Mouse (Mus musculus) bone marrow, adult 2 months (tissue): ENCODE data around the gene Paics. TPM values are rescaled to one million over a fixed set of nuclear protein-coding genes. Genes with fewer than 3 reads are reported as not detected.
A peak's percentile ranks its signal among the peaks of the same experiment; 100 is the strongest.
"Not testable (repeated sequence)": the region's sequence is repeated elsewhere in the genome, so short reads cannot be mapped to it uniquely, and the experiment has no call there.

Experiments
- H3K27ac ChIP-seq: fragments of 200-500 bp; 2 replicates; pipeline ENCODE4 v1.5.1; 2012; ENCODE audit warnings: low read depth, mild to moderate bottlenecking, control low read depth, inconsistent platforms, low read length; ENCODE audit not compliant: control insufficient read depth, poor library complexity, insufficient read depth
- H3K4me1 ChIP-seq: fragments of 200-500 bp; 2 replicates; pipeline ENCODE4 v1.6.1; 2011; ENCODE audit warnings: low read length; ENCODE audit not compliant: control insufficient read depth, insufficient read depth
- H3K4me3 ChIP-seq: fragments of 200-500 bp; replicated peaks from 2 replicates; pipeline ENCODE3; 2011; ENCODE audit warnings: mild to moderate bottlenecking, low read depth, low read length, control low read depth; ENCODE audit not compliant: control insufficient read depth
- CTCF ChIP-seq: fragments of 200-500 bp; IDR thresholded peaks from 2 replicates; pipeline ENCODE4 v1.5.1; 2011; ENCODE audit warnings: low read length, control low read depth; ENCODE audit not compliant: control insufficient read depth, insufficient read depth
- POLR2A ChIP-seq: fragments of 200-500 bp; IDR thresholded peaks from 2 replicates; pipeline ENCODE4 v1.6.1; 2011; ENCODE audit warnings: low read depth, mild to moderate bottlenecking, control low read depth, low read length, borderline replicate concordance; ENCODE audit not compliant: control insufficient read depth
- WGBS: fragments of 180-500 bp; shearing (Covaris S2); methylation state at CpG from one replicate; pipeline ENCODE4 v1.1.7; 2018; 5-methylcytosine and 5-hydroxymethylcytosine counted together
- polyA plus RNA-seq: library from polyadenylated mRNA; stranded (reverse); fragments of >200 nt; gene quantifications from 2 replicates; pipeline ENCODE4 v1.2.4, GENCODE M21; 2011; ENCODE audit warnings: low replicate concordance; ENCODE audit not compliant: missing spikeins, insufficient read depth, insufficient read length

Gene Paics
- polyA plus RNA-seq, 1 experiment, result 84.6 TPM

- no peak for TF ChIP-seq POLR2A
- TF ChIP-seq CTCF, result no peak
These were observed 4.4 kb downstream of the Paics start for GRCm38 (mm10) chr5:76955474-76955873.

GRCm38 (mm10) chr5:76957954-76958353, 6.8 kb downstream of the Paics start:
- H3K4me1 ChIP-seq, result no peaks in the 10 kb centered on the region
- no peak for TF ChIP-seq POLR2A
- no peak for TF ChIP-seq CTCF
- H3K27ac ChIP-seq, result no peak overlapping the region
- 93% methylated on average over 1 of the region's 1 CpGs for WGBS
- H3K4me3 ChIP-seq, result no peak overlapping the region

More at GRCm38 (mm10) chr5:76955474-76955873, 4.4 kb downstream of the Paics start:
- H3K27ac ChIP-seq, result no peak overlapping the region
- 73% methylated on average over 4 of the region's 4 CpGs for WGBS
- H3K4me3 ChIP-seq, result no peak overlapping the region
- no peaks in the 10 kb centered on the region for H3K4me1 ChIP-seq

- Histone ChIP-seq H3K27ac (no peak overlapping the region), H3K4me1 (no peaks in the 10 kb centered on the region), H3K4me3 (no peak overlapping the region)
- TF ChIP-seq POLR2A (no peak), CTCF (no peak)
- WGBS, result 89% methylated on average over 5 of the region's 5 CpGs
These were observed 8.5 kb downstream of the Paics start for GRCm38 (mm10) chr5:76959587-76959986.

GRCm38 (mm10) chr5:76962545-76962944, 11.4 kb downstream of the Paics start:
- no peak overlapping the region for H3K4me3 ChIP-seq
- TF ChIP-seq POLR2A, result no peak
- no peak for TF ChIP-seq CTCF
- WGBS, result 88% methylated on average over 11 of the region's 11 CpGs
- no peak overlapping the region for H3K27ac ChIP-seq
- no peaks in the 10 kb centered on the region for H3K4me1 ChIP-seq

GRCm38 (mm10) chr5:76964651-76965050, 13.5 kb downstream of the Paics start:
- Histone ChIP-seq H3K4me3 (no peak overlapping the region), H3K27ac (no peak overlapping the region), H3K4me1 (no peaks in the 10 kb centered on the region)
- TF ChIP-seq CTCF, result no peak
- no peak for TF ChIP-seq POLR2A
- WGBS, result 94% methylated on average over 3 of the region's 3 CpGs

GRCm38 (mm10) chr5:76969250-76969649, 18.1 kb downstream of the Paics start:
- 81% methylated on average over 5 of the region's 5 CpGs for WGBS
- no peak for TF ChIP-seq POLR2A
- no peak for TF ChIP-seq CTCF
- Histone ChIP-seq H3K4me3 (no peak overlapping the region), H3K27ac (no peak overlapping the region), H3K4me1 (no peaks in the 10 kb centered on the region; the same call in 1 of the 2 replicates)

- H3K4me3 ChIP-seq, H3K27ac ChIP-seq, H3K4me1 ChIP-seq: not testable (repeated sequence)
- WGBS, result 73% methylated on average over 1 of the region's 1 CpGs
These were observed 20.0 kb downstream of the Paics start for GRCm38 (mm10) chr5:76971115-76971514.

- H3K4me3 ChIP-seq, result no peak overlapping the region
- H3K4me1 ChIP-seq, result no peaks in the 10 kb centered on the region; the same call in 1 of the 2 replicates
- 32% methylated on average over 3 of the region's 3 CpGs for WGBS
- no peak overlapping the region for H3K27ac ChIP-seq
- TF ChIP-seq POLR2A, result no peak
- TF ChIP-seq CTCF, result no peak
These were observed 22.4 kb downstream of the Paics start for GRCm38 (mm10) chr5:76973488-76973887.

GRCm38 (mm10) chr5:76974207-76974553, 23.1 kb downstream of the Paics start:
- TF ChIP-seq POLR2A (no peak), CTCF (no peak)
- H3K4me1 ChIP-seq, result no peaks in the 10 kb centered on the region; the same call in 1 of the 2 replicates
- no peak overlapping the region for H3K27ac ChIP-seq
- 2% methylated on average over 17 of the region's 17 CpGs for WGBS
- H3K4me3 ChIP-seq, result peak overlapping the region; percentile 96
